Mouse (Mus musculus) fat pad, adult 2 months (tissue): ENCODE data around the gene Fam102b.

Experiments used
- DNase-seq: peaks from one replicate; pipeline ENCODE4 v3.0.0-alpha.2; 2011; ENCODE audit warnings: low read depth, low spot score; ENCODE audit errors: extremely low read depth

Fam102b gene

DNA sequence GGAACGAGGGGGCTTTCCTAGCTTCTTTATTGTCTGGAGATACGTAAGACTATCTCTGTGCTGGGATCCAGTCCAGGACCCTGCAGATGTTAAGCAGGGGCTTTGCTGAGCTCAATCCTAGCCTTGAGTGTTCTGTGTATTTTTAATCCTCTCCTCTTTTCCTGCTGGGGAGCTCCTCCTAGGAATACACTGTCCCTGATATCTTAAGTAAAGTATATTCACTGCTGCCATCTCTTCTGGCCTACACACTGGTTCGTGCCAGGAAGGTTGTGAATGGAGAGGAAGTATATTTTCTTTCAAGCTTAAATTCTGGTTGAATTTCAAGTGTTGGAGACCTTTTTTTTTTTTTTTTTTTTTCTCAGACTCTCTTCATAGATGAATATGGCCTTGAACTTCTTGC is 64.1 kb downstream of the Fam102b start:
- DNase-seq, result no peak

GRCm38 (mm10) chr3:108961655-108962054 is 65.8 kb downstream of the Fam102b start:
- DNase-seq, result no peak

GRCm38 (mm10) chr3:108961226-108961625 is 66.2 kb downstream of the Fam102b start:
- DNase-seq, result no peak

GRCm38 (mm10) chr3:108959680-108960295 is 67.6 kb downstream of the Fam102b start:
- no peak for DNase-seq

GRCm38 (mm10) chr3:108957976-108958375 is 69.4 kb downstream of the Fam102b start:
- DNase-seq, result no peak

GRCm38 (mm10) chr3:108940996-108941395 is 86.4 kb downstream of the Fam102b start:
- no peak for DNase-seq

- DNase-seq, result no peak
Measured at GRCm38 (mm10) chr3:108940001-108940633, 87.3 kb downstream of the Fam102b start, which contains the start of gene Gm9857. Gm9857 (minus strand) TSS chr3:108940445.

DNA sequence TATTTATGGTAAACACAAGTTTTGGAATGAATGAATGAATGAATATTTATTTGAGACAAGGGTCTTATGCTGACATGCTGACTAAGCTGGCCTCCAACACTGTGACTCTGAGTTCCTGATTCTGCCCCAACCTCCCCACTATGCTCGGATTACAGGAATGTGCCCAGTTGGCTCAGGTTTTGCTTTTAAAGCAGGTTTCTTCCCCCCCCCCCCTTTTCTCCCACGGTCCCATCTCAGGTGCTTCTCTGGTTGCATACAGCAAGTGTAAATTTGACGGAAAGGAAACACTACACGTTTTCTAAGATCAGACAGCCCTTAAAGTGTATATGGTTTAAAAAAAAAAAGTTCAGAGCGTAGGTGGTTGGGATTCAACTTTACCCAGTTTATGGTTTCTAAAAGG is 87.8 kb downstream of the Fam102b start, which contains the start of gene Henmt1:
TSS of gene Henmt1 (plus strand) at position 301 of the 400 bp plus-strand sequence.
- no peak for DNase-seq

DNA sequence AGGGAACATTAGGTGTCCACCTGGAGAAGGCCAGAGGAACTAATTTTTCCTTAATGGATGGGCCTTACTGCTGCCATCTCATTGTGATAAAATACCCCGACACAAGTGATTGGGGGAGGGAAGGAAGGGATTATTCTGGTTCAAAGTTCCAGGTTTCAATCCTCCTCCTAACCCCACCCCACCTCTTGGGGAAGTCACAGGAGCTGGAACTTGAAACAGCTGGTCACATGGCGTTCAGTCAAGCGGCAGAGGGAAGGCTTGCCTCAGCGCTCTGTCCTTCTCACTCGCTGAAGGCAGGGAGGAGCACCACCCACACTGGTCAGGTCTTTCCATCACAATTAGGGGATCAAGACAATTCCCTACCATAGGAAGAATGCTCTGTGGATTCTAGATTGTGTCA is 88.7 kb downstream of the Fam102b start:
- DNase-seq, result no peak

DNA sequence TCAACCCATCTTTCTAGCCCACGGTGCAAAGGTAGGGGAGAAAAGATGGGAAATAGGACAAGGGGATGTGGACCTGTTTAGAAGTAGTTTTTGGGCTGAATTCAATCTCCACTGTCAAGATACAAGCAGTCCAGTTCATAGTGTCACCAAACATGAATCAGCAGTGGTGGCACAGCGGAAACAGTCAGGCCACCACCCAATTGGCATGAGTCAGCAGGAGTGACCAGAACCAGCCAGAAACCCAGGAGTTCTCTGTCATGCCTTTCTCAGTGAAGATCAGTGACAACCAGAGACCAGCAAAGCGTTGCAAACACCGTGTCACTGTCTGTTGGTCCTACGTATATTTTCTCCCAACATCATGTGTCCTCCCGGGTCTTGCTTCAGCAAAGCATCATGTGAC is 93.8 kb downstream of the Fam102b start:
- DNase-seq, result no peak

GRCm38 (mm10) chr3:108926308-108926707 is 101.1 kb downstream of the Fam102b start:
- no peak for DNase-seq

- no peak for DNase-seq
Measured at GRCm38 (mm10) chr3:108925677-108926076, 101.7 kb downstream of the Fam102b start.

DNA sequence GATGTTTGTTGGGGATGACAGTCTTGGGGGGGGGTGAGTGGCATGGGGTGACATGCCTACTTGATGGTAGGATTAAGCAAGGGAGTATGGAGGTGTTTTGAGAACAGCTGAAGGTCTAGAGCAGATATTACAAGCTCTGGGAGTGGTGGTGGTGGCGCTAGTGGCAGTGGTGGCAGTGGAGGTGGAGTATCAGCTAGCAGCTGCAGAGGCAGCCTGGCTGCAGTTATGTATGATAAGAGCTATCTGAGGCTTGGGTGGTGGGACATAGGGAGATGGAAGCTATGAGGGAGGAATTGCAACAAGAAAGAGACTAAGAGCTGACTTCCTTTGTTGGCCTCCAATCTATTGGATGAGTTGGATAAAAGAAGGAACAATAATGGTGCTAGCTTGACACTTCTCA is 105.6 kb downstream of the Fam102b start:
- DNase-seq, result no peak
